Mouse (Mus musculus) thymus, adult 2 months (tissue): ENCODE data around the gene Ppp1r14d.

Experiments used
- CTCF ChIP-seq: fragments of 200-500 bp; IDR thresholded peaks from 2 replicates; pipeline ENCODE4 v1.5.1; 2012; ENCODE audit warnings: mild to moderate bottlenecking, control low read depth, low read length, moderate library complexity, borderline replicate concordance; ENCODE audit not compliant: control insufficient read depth, poor library complexity, insufficient read depth; ENCODE audit errors: extremely low read depth
- POLR2A ChIP-seq: fragments of 200-500 bp; IDR thresholded peaks from 2 replicates; pipeline ENCODE4 v1.6.1; 2012; ENCODE audit warnings: mild to moderate bottlenecking, low read length, control low read depth, moderate library complexity; ENCODE audit not compliant: control insufficient read depth, poor library complexity, insufficient read depth; ENCODE audit errors: extremely low read depth

DNA sequence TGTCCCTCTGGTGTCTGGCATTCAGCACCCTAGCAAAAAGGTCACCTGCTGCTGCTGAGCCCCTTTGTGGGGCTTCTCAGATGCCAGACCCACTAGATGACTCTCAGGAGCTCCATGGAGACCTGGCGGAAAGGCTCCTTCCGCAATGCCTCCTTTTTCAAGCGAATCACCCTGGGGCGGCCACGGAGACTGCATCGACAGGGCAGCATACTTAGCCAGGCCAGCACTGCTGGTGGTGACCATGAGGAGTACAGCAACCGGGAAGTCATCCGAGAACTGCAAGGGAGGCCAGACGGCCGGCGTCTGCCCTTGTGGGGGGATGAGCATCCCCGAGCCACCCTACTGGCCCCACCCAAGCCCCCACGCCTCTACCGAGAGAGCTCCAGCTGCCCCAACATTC lies 54.8 kb downstream of the Ppp1r14d start:
- TF ChIP-seq POLR2A (no peak), CTCF (no peak)
